Mouse (Mus musculus) kidney, postnatal 0 days (tissue): ENCODE results near the gene Gm10799. TPM values are rescaled to one million over a fixed set of nuclear protein-coding genes. Genes with fewer than 3 reads are reported as not detected.

Experiments used
- ATAC-seq: fragments of 200-750 bp; cut with Nextera tagmentation; replicated peaks from 2 replicates; pipeline ENCODE4 v1.8.0; 2017; ENCODE audit warnings: low read depth, moderate number of reproducible peaks, moderate TSS enrichment, moderate library complexity; ENCODE audit not compliant: low FRiP score
- DNase-seq: peaks from one replicate; pipeline ENCODE4 v3.0.0-alpha.2; 2016; ENCODE audit warnings: low spot score
- H3K27ac ChIP-seq: fragments of 300-500 bp; sonication (generic); 2 replicates; pipeline ENCODE4 v1.5.1; 2014; ENCODE audit warnings: mild to moderate bottlenecking
- H3K27me3 ChIP-seq: fragments of 300-500 bp; sonication (generic); 2 replicates; pipeline ENCODE4 v1.6.1; 2014; ENCODE audit warnings: low read length, mixed read lengths; ENCODE audit not compliant: insufficient read depth
- H3K36me3 ChIP-seq: fragments of 300-500 bp; sonication (generic); 2 replicates; pipeline ENCODE4 v1.6.1; 2014; ENCODE audit warnings: low read length, mixed read lengths; ENCODE audit not compliant: insufficient read depth
- H3K4me1 ChIP-seq: fragments of 300-500 bp; sonication (generic); replicated peaks from 2 replicates; pipeline ENCODE4 v1.6.1; 2014; ENCODE audit warnings: antibody characterized with exemption, low read length, mixed read lengths; ENCODE audit not compliant: insufficient read depth
- H3K4me2 ChIP-seq: fragments of 300-500 bp; sonication (generic); 2 replicates; pipeline ENCODE4 v1.6.1; 2014; ENCODE audit warnings: mild to moderate bottlenecking, low read length, moderate library complexity, mixed read lengths
- H3K4me3 ChIP-seq: fragments of 300-500 bp; sonication (generic); replicated peaks from 2 replicates; pipeline ENCODE4 v1.5.1; 2014; ENCODE audit warnings: low read depth, low read length
- H3K9ac ChIP-seq: fragments of 300-500 bp; sonication (generic); 2 replicates; pipeline ENCODE4 v1.6.1; 2014; ENCODE audit warnings: low read depth, low read length
- H3K9me3 ChIP-seq: fragments of 300-500 bp; sonication (generic); replicated peaks from 2 replicates; pipeline ENCODE4 v1.6.1; 2016; ENCODE audit warnings: low read length, inconsistent platforms, mixed read lengths
- CTCF ChIP-seq: IDR thresholded peaks from 2 replicates; pipeline ENCODE4 v1.5.1; 2016; ENCODE audit warnings: antibody characterized with exemption, low read depth, mild to moderate bottlenecking, moderate library complexity
- WGBS: fragments of 180-500 bp; shearing (Covaris S2); extraction: QIAGEN DNeasy Blood & Tissue Kit; methylation state at CpG from one replicate; pipeline ENCODE4 v1.1.7; 2014; 5-methylcytosine and 5-hydroxymethylcytosine counted together
- polyA plus RNA-seq: library from polyadenylated mRNA; unstranded; fragments of >200 nt; fragmentation: Nextera tagmentation; extraction: Ambion mirVana; gene quantifications from 2 replicates; pipeline ENCODE4 v1.2.1, GENCODE M21; 2015

The Gm10799 gene
- polyA plus RNA-seq, 1 experiment from 2014 or later, result not detected

DNA sequence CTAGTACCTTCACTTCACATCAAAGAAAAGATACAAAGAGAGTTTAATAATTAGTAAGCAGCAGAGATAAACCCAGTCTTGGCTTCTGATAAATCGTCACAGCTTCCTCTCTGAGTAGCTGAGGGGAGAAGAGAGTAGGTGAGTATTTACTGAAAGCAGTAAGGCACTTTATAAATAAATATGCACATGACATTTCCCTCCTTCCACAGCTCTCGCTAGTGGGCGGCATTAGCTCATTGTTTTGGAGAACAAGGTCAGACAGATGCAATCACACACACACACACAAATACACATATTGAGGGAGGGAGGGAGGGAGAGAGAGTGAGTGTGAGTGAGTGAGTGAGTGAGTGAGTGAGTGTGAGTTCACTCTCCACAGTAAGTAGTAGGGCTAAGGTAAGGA, 32.0 kb downstream of the Gm10799 start:
- Histone ChIP-seq H3K4me2 (no peak overlapping the region), H3K9me3 (no peaks in the 10 kb centered on the region), H3K4me1 (no peaks in the 10 kb centered on the region), H3K27ac (no peak overlapping the region), H3K36me3 (0 out of 2 replicates have a peak, but pooled peaks cover 23% of the 10 kb centered on the region), H3K9ac (no peak overlapping the region), H3K4me3 (no peak overlapping the region), H3K27me3 (no peaks in the 10 kb centered on the region)
- DNase-seq, result no peak
- ATAC-seq, result no peak
- 59% methylated on average over 3 of the region's 3 CpGs for WGBS
- TF ChIP-seq CTCF, result no peak

DNA sequence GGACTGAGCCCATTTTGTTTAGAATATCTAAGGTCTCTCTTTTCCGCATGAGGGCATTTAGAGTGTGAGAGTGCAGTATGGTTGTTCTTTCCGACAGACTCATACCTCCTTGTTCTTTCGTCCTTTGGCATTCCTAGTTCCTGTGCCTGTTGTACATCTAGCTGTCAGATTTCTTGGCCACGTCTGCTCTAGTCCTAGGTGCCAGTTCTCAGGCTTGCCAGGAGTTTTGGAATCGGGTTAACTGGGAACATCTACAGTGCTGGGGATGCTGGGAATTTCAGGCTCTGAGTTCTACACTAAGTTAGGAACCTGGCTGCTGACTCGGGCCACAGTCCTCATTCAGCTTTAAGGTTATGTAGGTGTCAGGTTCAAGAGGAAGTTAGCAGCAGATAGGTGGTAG, 32.8 kb downstream of the Gm10799 start:
- H3K27ac ChIP-seq, result no peak overlapping the region
- H3K9me3 ChIP-seq, result no peaks in the 10 kb centered on the region
- 93% methylated on average over 6 of the region's 6 CpGs for WGBS
- H3K4me3 ChIP-seq, result no peak overlapping the region
- no peak overlapping the region for H3K4me2 ChIP-seq
- DNase-seq, result no peak
- H3K4me1 ChIP-seq, result no peaks in the 10 kb centered on the region
- TF ChIP-seq CTCF, result no peak
- H3K9ac ChIP-seq, result no peak overlapping the region
- ATAC-seq, result no peak
- no peaks in the 10 kb centered on the region for H3K27me3 ChIP-seq
- H3K36me3 ChIP-seq, result 0 out of 2 replicates have a peak, but pooled peaks cover 23% of the 10 kb centered on the region

DNA sequence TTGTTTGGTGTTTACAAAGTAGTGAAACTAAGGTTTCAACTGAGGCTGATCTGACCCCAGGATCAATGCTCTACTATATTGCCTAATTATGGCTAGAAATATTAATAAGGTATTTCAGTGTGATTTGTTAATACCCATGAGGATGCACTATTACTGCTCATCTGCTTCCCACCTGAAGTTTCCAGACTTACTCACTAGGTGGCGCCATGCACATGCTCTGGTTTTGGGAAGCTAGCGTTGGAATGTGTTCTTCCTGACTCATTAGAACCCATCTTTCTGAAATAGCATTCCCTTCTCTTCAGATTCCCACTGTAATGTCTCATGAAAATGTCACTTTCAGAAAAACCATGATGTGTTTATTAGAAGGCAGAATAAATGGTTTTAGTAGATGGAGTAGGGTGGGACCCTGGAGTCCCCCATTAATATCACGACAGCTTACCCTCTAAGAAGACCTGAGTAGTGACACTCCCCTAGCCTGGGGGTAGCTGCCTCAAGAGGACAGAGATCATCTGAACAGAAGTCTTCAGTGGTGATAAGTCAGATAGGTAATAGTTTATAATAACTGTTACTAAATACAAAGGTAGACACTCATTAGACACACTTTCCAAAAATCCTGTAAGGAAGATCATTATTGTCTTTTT, 33.4 kb downstream of the Gm10799 start:
- Histone ChIP-seq H3K36me3 (0 out of 2 replicates have a peak, but pooled peaks cover 16% of the 10 kb centered on the region), H3K27ac (no peak overlapping the region), H3K4me3 (no peak overlapping the region), H3K9me3 (no peaks in the 10 kb centered on the region), H3K27me3 (no peaks in the 10 kb centered on the region), H3K9ac (no peak overlapping the region), H3K4me1 (peaks cover under 1% of the 10 kb centered on the region; the same call in 1 of the 2 replicates), H3K4me2 (no peak overlapping the region)
- ATAC-seq (peak; percentile 40; the same call in 1 of the 2 replicates), DNase-seq (peak; percentile 81)
- peak; percentile 98 for TF ChIP-seq CTCF
- WGBS, result 31% methylated on average over 3 of the region's 3 CpGs

DNA sequence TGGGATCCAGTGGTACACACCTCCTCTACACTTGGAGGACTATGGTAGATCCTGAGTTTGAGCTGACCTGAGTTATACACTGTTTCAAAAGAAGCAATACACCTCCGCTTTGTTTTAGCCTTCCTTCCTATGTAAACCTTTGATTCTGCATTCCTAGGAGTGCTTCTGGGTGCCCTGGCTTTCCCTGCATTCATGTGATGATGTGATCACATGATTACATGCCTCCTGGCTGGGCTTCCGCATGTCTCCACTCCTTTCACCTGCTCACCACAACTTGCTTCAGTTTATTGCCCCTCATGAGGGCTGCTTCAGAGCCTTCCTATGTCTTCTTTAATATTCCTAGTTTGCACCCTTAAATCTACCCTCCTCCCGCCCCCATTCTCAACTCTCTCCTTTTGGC, 36.3 kb downstream of the Gm10799 start:
- Histone ChIP-seq H3K4me3 (no peak overlapping the region), H3K36me3 (0 out of 2 replicates have a peak, but pooled peaks cover 12% of the 10 kb centered on the region), H3K9me3 (no peaks in the 10 kb centered on the region), H3K4me1 (peaks cover 13% of the 10 kb centered on the region; the same call in 1 of the 2 replicates), H3K4me2 (no peak overlapping the region), H3K27ac (no peak overlapping the region), H3K9ac (no peak overlapping the region), H3K27me3 (no peaks in the 10 kb centered on the region)
- no peak for DNase-seq
- 86% methylated on average over 3 of the region's 3 CpGs for WGBS
- ATAC-seq, result no peak
- no peak for TF ChIP-seq CTCF

DNA sequence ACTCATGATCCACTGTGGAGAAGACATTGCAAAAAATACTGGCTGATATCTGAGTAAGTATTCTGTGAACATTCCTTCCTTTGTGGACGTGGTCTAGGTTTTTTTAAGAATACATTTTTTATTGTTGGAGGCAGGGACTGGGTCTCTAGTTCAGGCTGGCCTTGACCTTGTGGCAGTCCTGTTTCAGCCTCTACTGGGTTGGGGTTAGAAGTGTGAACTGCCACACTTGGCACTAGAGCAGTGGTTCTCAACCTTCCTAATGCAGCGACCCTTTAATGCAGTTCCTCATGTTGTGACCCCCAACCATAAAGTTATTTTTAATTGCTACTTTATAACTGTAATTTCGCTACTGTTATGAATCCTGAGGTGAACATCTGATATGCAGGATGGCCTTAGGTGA, 38.0 kb downstream of the Gm10799 start:
- DNase-seq (no peak), ATAC-seq (no peak)
- Histone ChIP-seq H3K27ac (no peak overlapping the region), H3K4me1 (peaks cover 13% of the 10 kb centered on the region; the same call in 1 of the 2 replicates), H3K9ac (no peak overlapping the region), H3K27me3 (no peaks in the 10 kb centered on the region), H3K4me2 (no peak overlapping the region), H3K9me3 (no peaks in the 10 kb centered on the region), H3K4me3 (no peak overlapping the region), H3K36me3 (0 out of 2 replicates have a peak, but pooled peaks cover 8% of the 10 kb centered on the region)
- TF ChIP-seq CTCF, result no peak
- 65% methylated on average over 3 of the region's 3 CpGs for WGBS

DNA sequence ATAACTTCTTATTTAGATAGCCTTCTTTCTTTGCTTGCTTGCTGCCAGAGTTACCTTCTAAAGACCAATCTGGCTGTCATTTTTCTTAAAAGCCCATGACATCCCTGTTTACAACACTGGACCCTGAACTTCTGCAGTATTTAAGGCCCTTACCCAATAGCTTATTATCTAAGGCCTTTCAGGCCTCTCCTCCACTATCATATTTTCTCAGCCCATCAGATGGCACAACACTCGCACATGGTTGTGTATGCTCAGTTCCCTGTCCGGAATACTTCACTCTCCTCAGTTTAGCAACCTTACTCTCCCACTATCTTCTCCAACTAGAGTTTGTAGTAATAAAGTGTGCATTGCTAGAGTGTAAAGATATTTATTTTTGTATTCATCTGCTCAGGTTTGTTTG, 39.3 kb downstream of the Gm10799 start:
- WGBS, result 64% methylated on average over 2 of the region's 2 CpGs
- no peak overlapping the region for H3K4me3 ChIP-seq
- no peak overlapping the region for H3K27ac ChIP-seq
- H3K27me3 ChIP-seq, result no peaks in the 10 kb centered on the region
- H3K36me3 ChIP-seq, result 0 out of 2 replicates have a peak, but pooled peaks cover 6% of the 10 kb centered on the region
- TF ChIP-seq CTCF, result no peak
- DNase-seq (no peak), ATAC-seq (no peak)
- peak overlapping the region; percentile 84 for H3K4me2 ChIP-seq
- H3K9me3 ChIP-seq, result no peaks in the 10 kb centered on the region
- no peak overlapping the region for H3K9ac ChIP-seq
- peaks cover 13% of the 10 kb centered on the region; the same call in 1 of the 2 replicates for H3K4me1 ChIP-seq
